Mouse (Mus musculus): ENCODE results near the gene Scap.

GRCm38 (mm10) chr9:110314706-110315105 is 18.4 kb upstream of the Scap start:
- TF ChIP-seq POLR2A (IDR thresholded peaks at IDR 0.05; ENCODE audit: insufficient read depth, low read depth, low read length) (no peak), CTCF (IDR thresholded peaks at IDR 0.05) (no peak), EP300 (IDR thresholded peaks at IDR 0.05; ENCODE audit: insufficient read depth, low read depth, low read length) (no peak)

Data from heart, adult 2 months (tissue).